Mouse (Mus musculus) embryonic fibroblast, embryonic 13.5 days (primary cell): ENCODE results near the gene Exoc6b.

Experiments
- CTCF ChIP-seq: IDR thresholded peaks from 2 replicates; pipeline ENCODE4 v1.5.1; 2011; ENCODE audit warnings: mild to moderate bottlenecking, control low read depth, low read length, moderate library complexity, borderline replicate concordance; ENCODE audit not compliant: insufficient read depth
- POLR2A ChIP-seq: IDR thresholded peaks from 2 replicates; pipeline ENCODE4 v1.6.1; 2011; ENCODE audit warnings: low read depth, mild to moderate bottlenecking, control low read depth, low read length, moderate library complexity

DNA sequence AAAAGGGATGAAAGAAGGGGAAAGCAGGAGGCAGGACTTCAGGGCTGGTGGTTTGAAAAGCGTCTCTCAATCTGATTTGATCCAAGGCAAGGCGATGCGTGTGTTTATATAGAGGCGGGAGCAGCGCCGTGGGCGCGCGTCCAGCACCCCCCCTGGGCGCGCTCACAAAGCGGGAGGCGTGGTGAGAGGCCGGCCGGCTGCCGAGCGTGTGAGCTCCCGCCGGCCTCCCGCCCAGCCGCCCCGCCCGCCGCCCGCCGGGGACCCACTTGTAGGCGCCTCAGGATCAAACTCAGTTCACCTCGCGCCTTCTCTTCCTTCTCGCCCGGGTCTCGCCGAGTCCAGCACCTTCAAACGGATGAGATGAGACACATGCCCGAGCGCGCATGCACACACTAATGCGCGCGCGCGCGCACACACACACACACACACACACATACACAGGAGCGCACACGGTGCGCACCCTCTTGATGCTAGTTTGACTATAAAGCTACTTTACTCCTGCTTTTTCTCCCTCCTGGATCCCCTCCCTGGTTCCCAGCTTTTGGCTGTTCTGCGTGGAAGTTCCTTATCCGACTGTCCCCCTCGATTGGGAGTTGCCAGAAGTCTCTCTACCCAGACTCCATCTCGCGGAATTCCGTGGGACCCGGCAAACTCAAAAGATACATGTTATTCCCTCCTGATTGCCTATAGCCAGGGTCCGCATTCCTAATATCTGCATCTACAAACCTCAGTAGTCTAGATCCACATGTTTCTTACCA lies 480.2 kb downstream of the Exoc6b start:
- TF ChIP-seq CTCF (no peak), POLR2A (peak; percentile 45; the same call in 1 of the 2 replicates)
